Mouse (Mus musculus) layer of hippocampus, adult 11-12 months (tissue): ENCODE data around the gene Asah2.

Experiments used
- DNase-seq: peaks from one replicate; pipeline ENCODE4 v3.0.0; 2022; ENCODE audit warnings: low spot score

The Asah2 gene

GRCm38 (mm10) chr19:31971998-31972397 is 136.0 kb downstream of the Asah2 start:
- DNase-seq = peak; percentile 84

GRCm38 (mm10) chr19:31971405-31971804 is 136.6 kb downstream of the Asah2 start:
- no peak for DNase-seq

GRCm38 (mm10) chr19:31967933-31968532 is 140.0 kb downstream of the Asah2 start:
- DNase-seq = peak; percentile 14

- DNase-seq = no peak
Measured at GRCm38 (mm10) chr19:31963147-31963546, 144.9 kb downstream of the Asah2 start.

DNA sequence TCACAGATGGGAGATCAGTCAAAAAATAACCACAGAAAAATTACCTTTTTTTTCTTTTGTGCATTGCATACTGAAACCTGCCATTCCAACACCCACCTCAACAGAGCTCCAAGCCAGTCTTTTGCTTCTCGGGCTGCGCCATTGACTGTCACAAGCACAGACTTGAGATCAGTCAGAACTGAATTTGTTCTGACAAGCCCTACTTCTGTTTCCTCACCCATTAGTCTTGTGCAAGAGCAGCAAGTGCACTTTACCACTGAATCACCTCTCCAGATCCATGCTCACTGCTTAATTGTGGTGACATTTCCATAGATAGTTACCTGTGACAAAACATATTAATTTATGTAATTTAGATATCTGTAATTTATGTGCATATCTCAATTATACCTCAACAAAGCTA is 147.6 kb downstream of the Asah2 start:
- DNase-seq = no peak

DNA sequence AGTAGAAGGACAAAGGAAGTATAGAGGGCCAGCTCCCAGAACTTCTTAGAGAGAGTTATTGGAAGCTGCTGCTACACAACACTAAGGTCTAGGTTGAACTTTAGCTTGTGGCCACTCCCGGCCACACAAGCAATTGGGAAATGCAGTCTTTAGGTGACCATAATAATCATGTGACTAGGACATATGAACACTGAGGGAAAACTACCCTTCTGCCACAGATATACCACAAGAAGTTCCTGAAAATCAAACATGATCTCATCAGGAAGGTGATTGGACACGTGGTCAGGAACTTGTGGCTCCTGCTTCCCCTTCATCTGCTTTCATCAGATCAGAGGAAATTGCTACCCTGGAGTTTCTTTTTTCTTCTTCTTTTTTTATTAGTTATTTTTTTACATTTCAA is 151.7 kb downstream of the Asah2 start:
- DNase-seq = no peak

- DNase-seq = no peak
Measured at GRCm38 (mm10) chr19:31954696-31955095, 153.3 kb downstream of the Asah2 start.

DNA sequence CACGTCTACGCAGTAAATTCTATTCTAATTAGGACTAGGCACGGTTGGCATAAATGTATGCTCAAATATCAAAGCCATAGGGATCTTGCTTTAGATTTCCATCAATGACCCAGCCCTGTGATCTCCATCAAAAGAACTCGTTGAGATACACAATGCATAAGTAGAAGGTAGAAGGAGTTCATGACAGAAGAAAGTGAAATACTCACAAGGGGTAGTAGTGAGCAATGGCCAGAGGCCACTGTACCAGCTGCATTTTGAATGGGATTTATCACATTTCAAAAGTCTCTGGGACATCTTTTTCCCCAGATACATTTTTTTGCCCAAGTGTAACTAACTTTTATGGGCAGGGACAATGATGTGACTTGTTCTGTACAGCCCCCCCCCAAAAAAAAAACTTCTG is 153.7 kb downstream of the Asah2 start:
- DNase-seq = no peak

DNA sequence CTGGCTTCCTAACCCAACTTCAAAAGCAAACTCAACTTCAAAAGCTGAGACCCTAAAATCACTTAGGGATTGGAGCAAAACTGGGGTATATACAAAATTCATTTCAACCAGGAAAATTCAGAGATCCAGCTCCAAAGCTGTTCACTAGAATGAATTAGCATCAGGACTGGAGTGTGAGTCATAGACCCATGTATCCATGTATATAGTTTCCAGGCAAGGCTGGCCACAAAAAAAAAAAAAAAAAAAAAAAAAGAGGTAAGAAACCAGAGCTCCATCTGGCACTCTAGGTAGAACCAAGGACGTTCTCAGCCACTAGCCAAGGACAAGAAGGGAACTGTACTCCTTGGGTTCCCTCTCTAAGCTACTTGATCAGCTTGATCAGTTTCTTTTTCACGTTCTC is 154.2 kb downstream of the Asah2 start:
- no peak for DNase-seq

DNA sequence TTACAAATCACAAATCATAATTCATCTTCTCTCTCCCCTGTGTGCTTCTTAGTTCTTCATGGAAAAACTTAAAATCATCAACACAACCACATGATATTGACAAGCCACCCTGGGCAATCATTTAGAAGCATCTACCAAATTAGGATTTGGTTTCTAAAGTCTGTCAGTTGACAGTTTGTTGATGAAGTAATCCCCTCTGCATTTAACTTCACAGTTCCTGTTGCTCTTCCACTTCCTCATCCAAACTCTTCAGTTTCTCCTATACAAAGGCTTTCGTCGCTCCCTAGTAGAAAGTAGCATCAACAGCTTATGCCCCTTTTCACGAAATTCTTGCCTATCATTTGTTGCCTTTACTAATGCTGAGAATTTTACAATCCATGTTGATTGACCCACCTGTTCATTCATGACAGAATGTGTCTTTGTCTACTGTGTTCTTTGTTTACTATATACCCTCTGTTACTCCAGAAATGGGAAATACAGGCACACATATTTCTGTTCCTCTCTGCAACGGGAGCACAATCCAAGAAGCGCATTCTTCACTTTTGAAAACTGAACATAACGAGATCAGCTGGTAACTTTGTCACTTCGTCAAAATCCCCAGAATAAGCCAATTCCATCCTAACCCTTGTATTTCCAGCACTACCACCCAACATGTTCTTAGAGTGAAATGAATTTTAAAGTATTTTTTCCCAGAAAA is 157.1 kb downstream of the Asah2 start:
- DNase-seq = no peak
